Mouse (Mus musculus): ENCODE measurements around the gene Tulp2.
"Not testable (repeated sequence)": the region's sequence is repeated elsewhere in the genome, so short reads cannot be mapped to it uniquely, and the experiment has no call there.

Gene Tulp2

DNA sequence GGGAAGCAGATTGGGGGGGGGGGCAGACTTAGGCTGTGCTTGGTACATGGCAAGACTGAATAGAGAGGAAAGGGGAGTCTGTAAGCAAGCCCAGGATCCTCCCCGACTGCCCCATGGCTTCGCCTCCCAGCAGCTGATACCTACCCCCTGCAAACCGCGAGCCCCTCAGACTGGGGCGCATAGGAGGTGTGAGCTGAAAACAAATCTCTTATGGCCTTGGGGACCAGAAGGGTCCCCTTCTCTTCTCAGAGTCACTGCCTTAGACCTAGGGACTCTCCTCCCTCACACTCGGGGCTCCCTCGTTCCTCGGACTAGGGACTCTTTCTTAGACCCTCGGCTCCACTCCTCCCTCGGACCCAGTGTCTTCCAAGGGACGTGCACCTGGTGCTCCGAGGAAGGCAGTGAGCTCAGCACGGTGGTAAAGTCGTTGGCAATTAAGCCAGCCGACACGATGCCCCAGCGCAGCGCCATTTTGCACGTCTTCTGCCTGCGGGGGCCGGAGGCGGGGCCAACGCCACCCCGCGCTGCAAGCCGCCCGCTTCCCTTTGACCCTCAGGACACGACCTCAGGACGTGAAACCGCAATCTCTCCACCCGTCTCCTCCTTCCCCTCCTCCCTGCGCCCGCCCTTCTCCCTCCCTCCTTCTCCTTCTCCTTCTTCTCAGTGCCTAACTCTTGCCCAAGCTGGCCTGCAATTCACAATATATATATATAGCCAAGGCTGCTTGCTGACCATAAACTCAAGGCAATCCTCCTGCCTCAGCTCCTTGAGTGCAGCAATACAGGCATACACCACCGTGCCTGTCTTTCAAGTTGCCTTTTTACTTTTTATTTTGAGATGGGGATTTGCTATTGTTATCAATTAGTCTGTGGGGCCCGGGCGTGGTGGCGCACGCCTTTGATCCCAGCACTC, 6.9 kb downstream of the Tulp2 start, which contains the start of gene Dhdh:
TSS of gene Dhdh (minus strand) at position 513 of the 912 bp plus-strand sequence.
- DNase-seq: peak; percentile 48

DNA sequence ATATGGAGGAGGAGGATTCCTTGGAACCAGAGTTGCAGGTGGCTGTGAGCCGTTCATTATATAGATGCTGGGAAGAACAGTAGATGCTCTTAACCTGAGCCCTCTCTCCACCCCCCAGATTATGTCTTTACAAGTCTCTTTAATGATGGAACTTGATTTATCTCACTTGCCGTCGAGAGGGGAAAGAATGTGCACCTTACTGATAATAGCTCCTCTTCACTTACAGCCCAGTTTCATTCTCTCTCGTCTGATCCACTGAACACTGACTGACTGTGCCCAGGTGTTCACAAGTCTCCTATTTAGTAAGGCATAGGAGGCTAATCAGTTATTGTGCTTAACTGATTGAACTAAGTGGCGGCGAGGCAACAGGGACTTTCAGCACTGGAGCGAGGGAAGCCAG, 7.9 kb downstream of the Tulp2 start:
- no peak for DNase-seq

DNA sequence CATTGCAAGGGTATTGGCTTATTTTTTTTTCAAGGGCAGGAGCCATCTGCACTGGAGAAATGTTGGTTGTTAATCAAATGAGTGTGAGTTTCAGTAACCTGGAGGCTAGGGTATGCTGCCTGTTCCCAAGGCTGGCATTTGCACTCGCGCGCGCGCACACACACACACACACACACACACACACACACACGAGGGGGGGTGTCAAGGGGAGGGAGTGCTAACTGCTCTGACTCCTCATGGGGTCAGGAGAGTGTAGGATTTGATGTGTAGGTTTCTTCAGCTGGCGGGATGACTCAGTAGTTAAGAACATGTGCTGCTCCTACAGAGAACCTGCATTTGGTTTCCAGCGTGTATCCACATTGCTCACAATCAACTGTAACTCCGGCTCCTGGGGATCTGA, 9.1 kb downstream of the Tulp2 start:
- no peak for DNase-seq

DNA sequence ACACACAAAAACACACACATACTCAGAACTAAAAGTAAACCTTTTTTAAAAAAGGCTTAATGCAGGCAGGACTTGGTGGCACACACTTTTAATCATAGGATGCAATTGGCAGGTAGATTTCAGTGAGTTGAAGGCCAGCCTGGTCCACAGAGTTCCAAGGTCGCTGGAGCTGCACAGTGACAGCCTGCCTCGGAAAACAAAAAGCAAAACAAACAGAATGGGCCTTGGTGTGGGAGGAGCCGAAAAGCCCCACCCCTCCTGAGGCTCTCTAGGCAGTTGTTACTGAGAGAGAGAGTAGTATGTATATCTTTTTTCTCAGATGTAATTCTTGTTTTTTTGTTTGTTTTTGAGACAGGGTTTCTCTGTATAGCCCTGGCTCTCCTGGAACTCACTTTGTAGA, 9.6 kb downstream of the Tulp2 start:
- DNase-seq: no peak

DNA sequence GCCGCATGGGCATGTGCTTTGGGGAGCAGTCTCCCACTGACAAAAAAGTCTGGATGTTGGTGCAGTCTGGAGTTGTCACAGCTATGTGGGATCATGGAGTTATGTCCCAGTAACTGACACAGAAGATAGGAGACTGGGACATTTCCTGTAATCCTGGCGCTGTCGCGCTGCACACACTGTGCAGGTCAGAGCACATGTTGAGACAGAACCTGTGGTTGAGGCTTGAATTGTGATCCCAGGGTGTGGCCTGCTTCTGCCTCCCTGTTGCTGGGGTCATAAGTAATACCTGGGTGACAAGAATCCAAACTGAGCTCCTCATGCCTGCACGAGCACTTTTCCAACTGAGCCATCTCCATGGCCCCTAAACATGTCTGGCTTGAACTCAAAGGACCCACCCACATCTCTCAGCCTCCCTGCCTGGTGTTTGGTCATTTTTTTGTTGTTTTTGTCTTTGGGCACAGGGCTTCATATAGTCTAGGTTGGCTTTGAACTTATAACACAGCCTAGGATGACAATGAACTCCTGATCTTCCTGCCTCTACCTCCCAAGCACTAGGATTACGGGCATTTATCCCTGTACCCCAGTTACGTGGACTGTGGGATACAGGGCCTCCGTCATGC, 10.7 kb downstream of the Tulp2 start:
- no peak for DNase-seq

DNA sequence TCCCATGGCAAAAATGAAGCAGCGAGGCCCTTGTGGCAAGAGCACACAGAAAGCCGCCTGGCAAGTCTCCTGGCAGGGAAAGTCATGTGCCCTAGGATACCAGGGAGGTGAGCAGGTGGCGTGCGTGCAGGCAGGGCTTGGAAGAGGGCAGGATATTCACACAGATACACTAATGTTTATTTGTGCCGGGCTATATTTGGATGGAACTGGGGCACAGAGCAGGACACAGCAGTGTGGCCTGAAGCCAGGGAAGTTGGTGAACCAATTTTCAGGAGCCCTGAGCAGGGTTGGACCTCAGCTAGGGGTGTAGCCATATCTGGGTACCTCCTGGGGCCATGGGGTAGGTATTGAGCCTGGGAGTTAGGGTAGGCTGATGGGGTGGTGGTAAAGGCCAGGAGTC, 11.3 kb downstream of the Tulp2 start:
- DNase-seq: no peak

DNA sequence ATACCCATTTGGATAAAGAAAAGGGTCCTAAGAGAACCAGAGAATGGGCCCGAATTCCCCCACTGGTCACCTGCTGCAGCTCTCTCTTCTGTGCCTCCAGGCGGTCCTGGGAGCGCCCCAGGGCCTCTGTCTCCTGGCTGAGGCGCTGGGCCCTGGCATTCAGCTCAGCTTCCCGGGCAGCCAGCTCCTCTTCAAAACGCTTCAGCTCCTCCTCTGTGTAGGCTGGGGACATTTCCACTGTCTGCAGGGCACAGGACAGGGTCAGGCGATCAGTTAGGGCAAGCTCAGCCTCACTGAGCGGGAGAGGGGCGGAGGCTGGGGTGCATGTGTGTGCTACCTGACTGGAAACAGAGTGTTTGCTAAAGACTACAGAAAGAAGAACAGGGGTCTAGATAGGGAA, 12.9 kb downstream of the Tulp2 start:
- DNase-seq: no peak

DNA sequence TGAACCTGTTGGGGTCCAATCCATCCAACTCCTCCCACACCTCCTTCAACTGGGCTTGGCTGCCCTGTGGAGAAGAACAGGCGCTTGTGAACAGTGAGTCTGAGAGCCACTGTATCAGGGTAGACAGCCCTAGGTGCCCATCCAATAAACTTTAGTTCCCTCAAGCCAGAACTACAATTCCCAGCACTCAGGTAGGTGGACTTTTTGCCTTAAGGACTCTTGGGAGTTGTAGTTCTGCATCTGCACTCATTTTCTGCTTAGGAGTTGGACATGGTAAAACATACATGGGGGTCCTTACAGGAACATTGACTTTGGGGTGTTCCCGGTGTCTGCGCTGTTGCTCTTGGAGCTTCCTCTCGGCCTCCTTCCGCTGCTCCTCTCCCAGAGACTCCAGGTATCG, 16.8 kb downstream of the Tulp2 start:
- no peak for DNase-seq

DNA sequence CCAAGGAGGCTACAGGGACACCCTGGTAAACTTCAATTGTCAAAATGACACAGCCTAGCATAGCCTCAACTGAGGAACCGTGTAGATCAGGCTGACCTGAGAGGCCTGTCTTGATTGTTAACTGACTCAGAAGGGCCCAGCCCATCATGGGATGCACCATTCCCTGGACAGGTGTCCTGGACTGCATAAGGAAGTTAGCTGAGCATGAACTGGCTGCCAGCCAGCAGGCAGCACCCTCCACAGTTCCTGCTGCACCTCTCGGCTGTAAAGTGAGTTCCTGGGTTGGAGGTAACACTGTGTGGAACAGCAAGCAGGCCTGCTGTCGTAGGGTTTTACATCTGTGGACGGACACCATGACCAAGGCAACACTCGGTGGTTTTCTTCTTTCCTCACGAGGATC, 25.9 kb downstream of the Tulp2 start:
- DNase-seq: no peak

DNA sequence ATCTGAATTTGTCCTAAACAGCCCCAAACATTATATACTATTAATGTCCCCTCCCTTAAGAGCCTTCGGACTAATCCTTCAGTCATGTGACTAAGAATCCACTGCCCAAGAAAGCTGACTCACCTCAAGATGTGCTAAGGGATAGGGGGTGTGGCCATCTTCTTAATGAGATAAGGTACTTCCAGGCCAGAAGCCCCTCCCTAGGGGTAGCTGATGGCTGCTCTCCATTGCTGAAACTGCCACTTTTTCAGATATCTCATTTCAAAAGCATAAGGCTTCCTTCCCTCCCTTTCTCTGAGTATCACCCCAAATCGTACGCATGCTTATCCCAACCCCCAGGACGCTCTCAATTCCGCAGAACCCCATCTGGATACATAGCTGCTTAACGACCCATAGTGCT, 26.9 kb downstream of the Tulp2 start:
- no peak for DNase-seq

DNA sequence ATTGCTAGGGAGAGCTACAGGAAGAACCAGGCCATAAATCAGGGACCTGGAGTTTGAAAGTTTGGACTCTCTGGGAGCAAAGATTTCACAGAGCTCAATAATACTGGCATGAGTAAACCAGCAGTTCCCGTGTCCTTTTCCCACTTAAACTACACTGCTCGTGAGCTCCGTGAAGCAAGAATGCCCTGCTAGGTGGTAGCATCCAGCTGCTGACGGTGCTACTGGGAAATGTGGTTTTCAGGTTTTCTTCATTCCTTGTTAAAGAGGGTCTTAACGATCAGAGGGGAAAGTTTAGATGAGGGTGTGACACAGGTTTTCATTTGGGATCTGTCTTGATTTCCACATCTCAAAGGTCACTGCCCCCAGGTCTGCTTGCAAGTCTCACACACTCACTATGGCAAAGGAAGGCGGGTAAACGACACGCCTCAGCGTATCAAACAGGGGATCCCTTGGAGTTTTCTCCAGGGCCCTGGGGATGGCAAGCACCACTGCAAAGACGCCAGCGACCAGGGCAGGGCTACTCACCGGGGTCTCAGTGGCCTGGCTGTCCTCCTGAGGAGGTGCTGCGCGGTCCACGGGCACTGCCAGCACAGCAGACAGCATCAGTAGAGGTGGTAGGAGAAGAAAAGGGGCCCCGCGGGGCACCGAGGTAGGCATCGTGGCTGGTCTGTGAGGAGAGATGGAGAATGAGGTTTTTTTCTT, 27.7 kb downstream of the Tulp2 start:
- peak; percentile 31 for DNase-seq

DNA sequence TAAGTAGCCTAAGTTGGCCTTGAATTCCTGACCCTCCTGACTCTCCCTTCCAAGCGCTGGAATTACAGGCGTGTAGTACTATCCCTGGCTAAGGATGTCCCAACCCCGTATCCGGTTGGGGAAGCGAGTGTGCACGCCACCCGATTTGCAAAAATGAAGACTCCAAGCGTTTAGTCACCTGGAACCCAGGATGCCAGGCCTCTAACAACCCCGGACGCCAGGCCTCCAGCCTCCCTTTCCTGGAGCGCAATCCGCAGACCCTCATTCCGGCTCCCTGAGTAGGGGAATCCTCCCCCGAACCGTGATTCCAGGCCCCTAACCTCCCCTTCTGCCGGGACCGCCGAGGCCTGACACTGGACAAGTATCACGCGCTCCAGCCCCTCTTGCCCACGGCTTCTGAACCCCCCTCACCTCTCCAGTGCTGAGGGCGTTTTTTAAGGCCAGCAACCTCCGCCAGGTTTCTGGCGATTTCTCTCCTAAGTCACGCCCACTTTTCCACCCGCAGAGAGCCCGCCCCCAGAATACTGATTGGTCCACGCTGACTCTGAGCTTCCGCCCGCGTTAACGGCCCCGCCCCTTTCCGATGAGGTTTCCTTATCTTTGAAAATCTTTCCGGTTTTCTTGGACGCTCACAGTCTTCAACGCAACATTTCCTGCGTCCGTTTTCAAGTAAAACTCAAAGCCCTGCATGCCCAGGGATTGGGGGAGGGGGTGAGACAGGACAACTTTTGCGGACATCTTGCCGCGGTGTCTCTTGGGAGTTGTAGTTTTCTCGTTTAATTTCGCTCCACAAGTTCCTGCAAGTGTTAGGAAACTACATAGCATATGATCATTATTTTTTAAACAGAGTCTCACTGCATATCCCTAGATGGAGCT, 28.5 kb downstream of the Tulp2 start, which contains the start of gene Nucb1:
TSS of gene Nucb1 (minus strand) at position 495 of the 876 bp plus-strand sequence.
- DNase-seq: peak; percentile 95

DNA sequence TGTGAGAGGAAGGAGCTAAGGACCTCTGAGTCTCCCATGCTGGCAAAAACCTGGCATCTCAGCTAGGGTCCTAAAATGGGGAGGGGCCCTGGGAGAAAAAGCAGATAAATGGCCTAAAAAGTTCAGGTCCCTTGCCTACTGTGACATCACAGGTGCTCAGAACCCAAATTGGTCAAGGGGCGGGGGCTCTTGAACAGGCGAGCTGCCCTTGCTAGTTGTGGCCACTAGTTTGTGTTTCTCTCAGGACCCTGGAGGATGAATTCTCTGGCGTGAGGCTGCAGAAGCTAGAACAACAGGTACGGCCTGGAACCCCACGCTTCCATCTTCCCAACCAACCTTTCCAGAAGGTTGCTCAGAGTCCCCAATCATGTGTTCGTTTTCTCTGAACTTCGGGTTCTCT, 32.7 kb downstream of the Tulp2 start:
- DNase-seq: no peak

DNA sequence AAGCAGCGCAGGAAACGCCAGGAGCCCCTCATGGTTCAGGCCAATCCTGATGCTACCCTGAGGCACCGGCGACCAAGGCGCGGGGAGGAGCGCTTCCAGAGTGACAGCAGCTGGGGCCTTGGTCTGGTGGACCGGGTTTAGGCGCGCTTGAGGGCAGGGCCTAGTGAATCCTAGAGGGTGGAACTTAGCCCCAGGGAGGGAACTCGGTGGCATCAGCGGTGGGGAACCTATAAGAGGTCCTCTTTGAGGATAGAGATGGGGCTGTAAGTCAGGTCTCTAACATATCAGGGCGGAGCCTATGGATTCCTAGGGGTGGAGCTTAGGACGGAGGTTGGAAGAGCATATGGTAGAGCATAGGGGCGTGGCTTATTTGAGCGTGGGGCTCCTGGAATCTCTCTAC, 33.8 kb downstream of the Tulp2 start:
- DNase-seq: no peak

DNA sequence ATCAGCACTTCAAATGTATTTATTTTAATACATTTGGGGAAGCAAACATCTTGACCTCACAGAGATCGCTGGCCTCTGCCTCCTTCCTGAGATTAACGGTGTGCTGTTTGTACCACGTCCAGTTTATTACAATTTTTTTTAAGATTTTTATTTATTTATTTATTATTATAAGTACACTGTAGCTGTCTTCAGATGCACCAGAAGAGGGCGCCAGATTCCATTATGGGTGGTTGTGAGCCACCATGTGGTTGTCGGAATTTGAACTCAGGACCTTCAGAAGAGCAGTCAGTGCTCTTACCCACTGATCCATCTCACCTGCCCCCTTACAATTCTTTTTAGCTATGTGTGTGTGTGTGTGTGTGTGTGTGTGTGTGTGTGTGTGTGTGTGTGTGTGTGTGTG, 35.2 kb downstream of the Tulp2 start:
- not testable (repeated sequence) for DNase-seq

DNA sequence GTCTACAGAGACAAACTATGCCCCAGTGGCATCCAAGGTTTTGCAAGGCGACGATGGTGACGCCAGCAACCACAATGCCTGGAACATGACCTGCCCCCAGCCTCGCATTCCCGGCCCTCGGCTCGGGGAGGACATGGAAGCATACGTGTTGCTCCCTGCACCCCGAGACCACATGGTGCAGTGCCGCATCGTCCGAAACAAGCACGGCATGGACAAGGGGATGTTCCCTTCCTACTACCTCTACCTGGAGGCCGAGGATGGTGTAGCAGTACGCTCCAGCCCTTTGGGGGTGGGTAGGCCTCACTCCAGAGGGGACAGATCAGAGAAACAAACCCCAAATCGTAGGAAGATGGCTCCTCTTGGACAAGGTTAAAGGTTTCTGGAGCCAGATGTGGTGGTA, 36.9 kb downstream of the Tulp2 start:
- DNase-seq: no peak

DNA sequence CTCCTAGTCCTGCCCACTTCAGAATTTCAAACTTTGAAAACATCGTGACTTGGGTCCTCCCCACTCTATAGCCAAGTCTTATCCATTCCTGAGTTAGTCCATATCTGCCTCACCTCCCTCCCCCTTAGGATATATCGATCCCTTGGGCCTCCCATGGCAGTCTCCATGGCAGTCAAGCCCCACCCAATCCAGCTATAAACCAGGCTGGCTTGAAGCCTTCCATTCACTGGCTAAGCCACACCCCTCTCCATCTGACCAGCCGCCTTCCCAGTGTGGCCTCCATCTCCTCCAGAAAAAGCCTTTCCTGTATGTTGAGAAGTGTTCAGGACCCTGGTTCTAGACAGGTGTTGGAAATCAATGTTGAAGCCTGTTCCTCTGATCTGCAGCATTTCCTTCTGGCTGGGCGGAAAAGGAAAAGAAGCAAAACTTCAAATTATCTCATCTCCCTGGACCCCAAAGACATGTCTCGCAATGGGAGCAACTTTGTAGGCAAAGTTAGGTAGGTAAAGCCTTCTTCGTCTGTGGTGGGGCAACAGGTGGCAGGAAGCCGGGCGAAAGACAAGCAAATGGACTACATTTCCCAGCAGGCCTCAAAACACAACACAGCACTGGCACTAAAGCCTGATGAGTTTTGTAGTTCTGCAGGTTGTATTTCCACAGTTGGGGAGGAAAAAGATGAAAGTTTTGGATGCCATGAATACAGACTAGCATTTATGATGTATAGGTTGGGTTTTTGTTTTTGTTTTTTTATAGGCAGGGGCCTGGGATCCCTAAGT, 37.9 kb downstream of the Tulp2 start:
- peak; percentile 73 for DNase-seq

DNA sequence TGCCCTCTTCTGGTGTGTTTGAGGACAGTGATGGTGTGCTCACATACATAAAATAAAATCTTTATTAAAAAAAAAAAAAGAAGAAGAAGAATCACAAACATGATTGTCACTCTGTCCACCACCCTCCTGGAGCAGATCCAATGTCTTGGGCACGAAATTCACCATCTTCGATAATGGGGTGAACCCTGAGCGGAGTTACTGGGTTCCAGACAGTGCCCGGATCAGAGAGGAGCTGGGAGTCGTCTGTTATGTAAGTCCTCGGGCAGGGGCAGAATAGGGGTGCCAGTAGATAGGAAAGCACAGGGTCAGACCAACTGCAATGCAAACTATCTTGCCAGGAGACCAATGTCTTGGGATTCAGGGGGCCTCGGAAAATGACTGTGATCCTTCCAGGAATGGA, 38.9 kb downstream of the Tulp2 start:
- DNase-seq: no peak

DNA sequence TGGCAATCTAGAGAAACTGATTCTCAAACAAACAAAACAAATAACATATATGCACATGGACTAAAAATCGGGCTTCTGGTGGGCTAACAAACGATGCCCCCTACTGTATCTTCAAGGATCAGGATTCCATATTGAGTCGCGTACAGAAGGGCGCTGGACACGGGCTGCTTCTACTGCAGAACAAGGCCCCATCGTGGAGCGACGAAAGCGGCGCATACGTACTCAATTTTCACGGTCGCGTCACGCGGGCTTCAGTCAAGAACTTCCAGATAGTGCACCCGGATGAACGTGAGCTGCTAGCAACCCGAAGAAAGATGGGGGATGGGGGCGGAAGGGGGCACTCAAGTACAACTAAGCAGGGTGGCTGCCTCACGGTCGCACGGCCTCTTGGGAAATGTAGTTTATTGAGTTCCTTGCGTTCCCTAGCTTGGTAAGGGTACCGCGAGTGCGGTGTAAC, 40.1 kb downstream of the Tulp2 start:
- DNase-seq: peak; percentile 96

DNA sequence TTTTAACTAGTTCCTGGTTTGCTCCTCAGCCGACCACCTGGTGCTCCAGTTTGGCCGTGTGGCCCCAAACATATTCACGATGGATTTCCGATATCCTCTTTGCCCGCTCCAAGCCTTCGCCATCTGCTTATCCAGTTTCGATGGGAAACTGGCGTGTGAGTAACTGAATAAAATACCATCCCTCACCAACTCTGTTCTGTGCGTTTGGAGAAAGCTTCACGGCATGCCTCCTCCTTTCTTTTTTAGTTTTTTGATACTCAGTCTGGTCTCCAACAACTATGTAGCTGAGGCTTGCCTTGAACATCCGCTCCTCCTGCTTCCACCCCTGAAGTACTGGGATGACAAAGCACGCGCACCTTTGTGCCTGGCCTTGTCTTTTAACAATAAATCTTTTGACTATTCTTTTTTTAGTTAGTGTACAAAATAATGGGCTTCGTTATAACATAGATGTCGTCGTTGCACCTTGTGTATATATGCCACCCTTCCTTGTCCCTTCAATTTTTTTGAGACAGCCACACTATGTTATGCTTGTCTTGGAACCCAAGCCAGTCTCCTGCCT, 40.6 kb downstream of the Tulp2 start:
- DNase-seq: no peak

DNA sequence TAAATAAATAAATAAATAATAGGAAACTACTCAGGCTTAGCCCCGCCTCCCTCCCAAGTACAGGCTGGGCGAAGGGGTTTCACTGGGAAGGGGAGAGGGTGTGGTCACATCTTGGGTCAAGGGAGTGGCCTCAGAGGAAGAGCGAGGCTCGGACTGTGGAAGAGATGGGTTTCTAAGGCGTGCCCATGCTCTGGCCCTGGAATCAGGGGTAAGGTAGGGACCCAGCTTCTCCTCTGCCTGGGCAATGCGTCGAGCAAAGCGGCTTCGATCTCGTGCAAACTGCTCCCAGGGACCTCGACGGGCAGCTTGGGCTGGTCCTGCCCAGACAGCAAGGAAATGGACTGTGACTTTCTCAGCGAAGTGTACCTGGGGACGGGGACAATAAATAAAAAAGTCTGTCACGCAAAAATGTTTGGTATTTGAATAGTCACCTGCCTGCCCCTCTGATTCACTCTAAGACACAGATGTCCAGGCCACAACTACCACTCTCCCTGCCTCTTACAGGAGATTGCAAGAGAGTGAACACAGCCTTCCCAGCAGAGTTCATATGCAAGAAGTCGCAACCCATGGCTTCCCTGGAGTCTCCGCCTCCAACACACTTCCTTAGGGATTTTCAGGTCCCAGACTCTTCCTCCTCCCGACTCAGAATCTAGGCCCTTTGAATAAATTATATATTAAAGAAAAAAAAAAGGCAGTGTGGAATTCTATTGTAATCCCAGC, 41.4 kb downstream of the Tulp2 start:
- no peak for DNase-seq
